Mouse (Mus musculus) lung, adult 18-20 months (tissue): ENCODE data around the gene Slc2a4.
"Not testable (repeated sequence)": the region's sequence is repeated elsewhere in the genome, so short reads cannot be mapped to it uniquely, and the experiment has no call there.

ENCODE experiments used
- DNase-seq, 2 experiments: peaks; one replicate each; pipeline ENCODE4 v3.0.0; 2022; ENCODE audit warnings: mixed read lengths in 2 of 2

Gene Slc2a4

GRCm38 (mm10) chr11:69970222-69970621 lies 22.2 kb upstream of the Slc2a4 start:
- DNase-seq: no peak

- no peak for DNase-seq
Measured at GRCm38 (mm10) chr11:69968793-69969192, 20.8 kb upstream of the Slc2a4 start.

- DNase-seq: no peak
Measured at GRCm38 (mm10) chr11:69966860-69967517, 19.0 kb upstream of the Slc2a4 start.

- DNase-seq: peak; percentile 63 to 70
Measured at GRCm38 (mm10) chr11:69966006-69966859, 18.2 kb upstream of the Slc2a4 start.

- peak; percentile 89 to 94 for DNase-seq
Measured at GRCm38 (mm10) chr11:69965271-69966005, 17.4 kb upstream of the Slc2a4 start.

- DNase-seq: no peak
Measured at GRCm38 (mm10) chr11:69964650-69965270, 16.8 kb upstream of the Slc2a4 start, which contains the start of gene Cldn7. Gene Cldn7 (plus strand): TSS chr11:69964779.

- no peak for DNase-seq
Measured at GRCm38 (mm10) chr11:69961841-69962240, 13.9 kb upstream of the Slc2a4 start.

GRCm38 (mm10) chr11:69960616-69961015 lies 12.6 kb upstream of the Slc2a4 start:
- no peak for DNase-seq

GRCm38 (mm10) chr11:69956218-69956617 lies 8.2 kb upstream of the Slc2a4 start:
- DNase-seq: no peak

- not testable (repeated sequence) for DNase-seq
Measured at GRCm38 (mm10) chr11:69955618-69956017, 7.6 kb upstream of the Slc2a4 start.

- DNase-seq: no peak
Measured at GRCm38 (mm10) chr11:69953267-69953915, 5.4 kb upstream of the Slc2a4 start.

GRCm38 (mm10) chr11:69952274-69952673 lies 4.3 kb upstream of the Slc2a4 start:
- no peak for DNase-seq

GRCm38 (mm10) chr11:69950807-69951459 lies 2.9 kb upstream of the Slc2a4 start:
- no peak for DNase-seq

GRCm38 (mm10) chr11:69948763-69949150 lies 769 bp upstream of the Slc2a4 start:
- peak; percentile 83 to 89 for DNase-seq

- peak; percentile 18 to 41 for DNase-seq
Measured at GRCm38 (mm10) chr11:69947337-69948065, 487 bp downstream of the Slc2a4 start.

GRCm38 (mm10) chr11:69945997-69946891 lies 1.7 kb downstream of the Slc2a4 start:
- no peak for DNase-seq

GRCm38 (mm10) chr11:69945216-69945615 lies 2.8 kb downstream of the Slc2a4 start:
- no peak for DNase-seq

- DNase-seq: no peak
Measured at GRCm38 (mm10) chr11:69940962-69941361, 7.0 kb downstream of the Slc2a4 start.

GRCm38 (mm10) chr11:69939731-69940130 lies 8.3 kb downstream of the Slc2a4 start:
- no peak for DNase-seq

- no peak for DNase-seq
Measured at GRCm38 (mm10) chr11:69939181-69939580, 8.8 kb downstream of the Slc2a4 start.
